Mouse (Mus musculus) B cell, adult 2 months (primary cell): ENCODE data around the gene Cyp21a1.
"Not testable (repeated sequence)": the region's sequence is repeated elsewhere in the genome, so short reads cannot be mapped to it uniquely, and the experiment has no call there.

ENCODE experiments used
- DNase-seq, 2 experiments: peaks; one replicate each; pipeline ENCODE4 v3.0.0; 2022

Cyp21a1 gene

GRCm38 (mm10) chr17:34803367-34803766, 994 bp downstream of the Cyp21a1 start:
- DNase-seq, result not testable (repeated sequence)

- DNase-seq, result not testable (repeated sequence)
These were observed 1.6 kb downstream of the Cyp21a1 start for GRCm38 (mm10) chr17:34802756-34803155.

GRCm38 (mm10) chr17:34800781-34801305, 3.5 kb downstream of the Cyp21a1 start:
- not testable (repeated sequence) for DNase-seq

- DNase-seq, result no peak
These were observed 4.8 kb downstream of the Cyp21a1 start for GRCm38 (mm10) chr17:34799531-34799925.

GRCm38 (mm10) chr17:34798866-34799530, 5.4 kb downstream of the Cyp21a1 start:
- no peak for DNase-seq

GRCm38 (mm10) chr17:34798071-34798470, 6.3 kb downstream of the Cyp21a1 start:
- not testable (repeated sequence) for DNase-seq

- DNase-seq, result not testable (repeated sequence)
These were observed 7.0 kb downstream of the Cyp21a1 start for GRCm38 (mm10) chr17:34797211-34797995.

GRCm38 (mm10) chr17:34796311-34797140, 7.8 kb downstream of the Cyp21a1 start:
- DNase-seq, result no peak

- peak; percentile 49 to 53 for DNase-seq
These were observed 8.7 kb downstream of the Cyp21a1 start for GRCm38 (mm10) chr17:34795633-34796032.

- no peak for DNase-seq
These were observed 9.3 kb downstream of the Cyp21a1 start for GRCm38 (mm10) chr17:34795016-34795415.

- no peak for DNase-seq
These were observed 26.6 kb downstream of the Cyp21a1 start for GRCm38 (mm10) chr17:34777680-34778325.

- DNase-seq, result no peak
These were observed 42.9 kb downstream of the Cyp21a1 start for GRCm38 (mm10) chr17:34761471-34761870.
